Mouse (Mus musculus) small intestine, adult 2 months (tissue): ENCODE data around the gene Theg. TPM values are rescaled to one million over a fixed set of nuclear protein-coding genes. Genes with fewer than 3 reads are reported as not detected.

Source experiments
- H3K27ac ChIP-seq: fragments of 200-500 bp; 2 replicates; pipeline ENCODE4 v1.5.1; 2012; ENCODE audit warnings: low read depth, low read length, control low read depth, inconsistent platforms; ENCODE audit not compliant: insufficient read depth
- H3K27me3 ChIP-seq: fragments of 200-500 bp; 2 replicates; pipeline ENCODE4 v1.6.1; 2012; ENCODE audit warnings: mild to moderate bottlenecking, moderate library complexity, low read length, inconsistent platforms; ENCODE audit not compliant: control insufficient read depth, insufficient read depth
- H3K36me3 ChIP-seq: fragments of 200-500 bp; 2 replicates; pipeline ENCODE4 v1.6.1; 2012; ENCODE audit warnings: mild to moderate bottlenecking, low read length, control low read depth, inconsistent platforms; ENCODE audit not compliant: control insufficient read depth, insufficient read depth
- H3K4me1 ChIP-seq: fragments of 200-500 bp; 2 replicates; pipeline ENCODE4 v1.6.1; 2012; ENCODE audit warnings: low read length, inconsistent platforms, mixed read lengths; ENCODE audit not compliant: control insufficient read depth, insufficient read depth, insufficient read length
- H3K4me3 ChIP-seq: fragments of 200-500 bp; 2 replicates; pipeline ENCODE4 v1.5.1; 2012; ENCODE audit warnings: low read depth, mild to moderate bottlenecking, control low read depth, inconsistent platforms, low read length, moderate library complexity
- CTCF ChIP-seq: fragments of 200-500 bp; IDR thresholded peaks from 2 replicates; pipeline ENCODE4 v1.5.1; 2012; ENCODE audit warnings: low read depth, mild to moderate bottlenecking, control low read depth, inconsistent platforms, low read length, moderate library complexity, mixed read lengths; ENCODE audit not compliant: insufficient replicate concordance, insufficient read length; ENCODE audit errors: extremely low read depth
- POLR2A ChIP-seq: fragments of 200-500 bp; IDR thresholded peaks from 2 replicates; pipeline ENCODE4 v1.6.1; 2012; ENCODE audit warnings: low read depth, mild to moderate bottlenecking, control low read depth, inconsistent platforms, low read length, moderate library complexity
- WGBS: fragments of 180-500 bp; shearing (Covaris S2); methylation state at CpG from one replicate; pipeline ENCODE4 v1.1.7; 2018; 5-methylcytosine and 5-hydroxymethylcytosine counted together
- polyA plus RNA-seq: library from polyadenylated mRNA; depleted of rRNA; stranded (reverse); fragments of >200 nt; gene quantifications from 2 replicates; pipeline ENCODE4 v1.2.3, GENCODE M21; 2012

Gene Theg
- polyA plus RNA-seq, 1 experiment: not detected

DNA sequence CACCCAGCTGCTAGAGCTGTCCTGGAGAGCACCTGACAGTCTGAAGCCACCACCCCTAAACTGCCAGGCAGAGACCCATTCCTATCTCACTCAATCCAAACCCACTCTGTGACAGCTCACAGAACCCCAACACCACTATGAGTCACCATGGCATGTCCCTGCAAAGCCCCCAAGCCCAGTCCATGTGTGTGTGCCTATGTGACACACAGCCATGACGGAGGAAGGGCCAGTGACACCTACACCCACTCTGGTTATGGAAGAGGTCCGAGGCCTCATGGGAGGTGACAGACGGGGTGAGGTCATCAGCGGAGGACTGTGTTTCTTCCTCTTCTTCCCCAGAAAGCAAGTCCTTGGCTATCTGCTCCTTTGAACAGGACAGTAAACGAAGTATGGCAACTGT, 38.6 kb downstream of the Theg start:
- 91% methylated on average over 5 of the region's 5 CpGs for WGBS
- Histone ChIP-seq H3K4me3 (no peak overlapping the region), H3K27me3 (no peaks in the 10 kb centered on the region), H3K36me3 (peaks cover 47% of the 10 kb centered on the region), H3K4me1 (peaks cover 24% of the 10 kb centered on the region), H3K27ac (no peak overlapping the region)
- TF ChIP-seq CTCF (no peak), POLR2A (no peak)

DNA sequence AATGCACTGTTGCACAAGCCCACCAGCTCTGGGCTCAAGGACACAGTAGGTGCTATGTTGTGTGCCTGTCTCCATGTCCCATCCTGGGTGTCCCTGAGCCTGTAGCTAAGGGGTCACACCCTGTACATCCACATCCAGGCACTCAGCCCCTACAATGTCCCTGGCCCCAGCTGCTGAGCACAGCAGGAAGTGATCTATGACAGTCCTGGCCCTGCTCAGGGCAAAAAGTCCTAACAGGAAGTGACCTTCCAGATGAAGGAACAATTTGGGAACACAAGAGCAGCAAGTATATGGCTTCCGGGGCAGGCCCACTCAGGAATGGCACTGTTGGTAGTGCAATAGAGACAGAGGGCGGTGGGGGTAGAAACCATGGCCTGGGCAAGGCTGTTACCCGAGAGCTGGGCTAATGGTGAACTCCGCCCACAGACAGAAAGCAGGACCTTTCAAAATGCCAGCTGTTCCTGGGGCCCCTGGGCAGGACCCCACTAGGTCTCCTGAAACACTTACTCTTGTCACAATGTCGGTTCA, 39.9 kb downstream of the Theg start:
- no peak for TF ChIP-seq CTCF
- no peak for TF ChIP-seq POLR2A
- Histone ChIP-seq H3K27ac (no peak overlapping the region), H3K4me3 (no peak overlapping the region), H3K27me3 (no peaks in the 10 kb centered on the region), H3K36me3 (peaks cover 47% of the 10 kb centered on the region), H3K4me1 (peaks cover 18% of the 10 kb centered on the region)
- 79% methylated on average over 5 of the region's 5 CpGs for WGBS

DNA sequence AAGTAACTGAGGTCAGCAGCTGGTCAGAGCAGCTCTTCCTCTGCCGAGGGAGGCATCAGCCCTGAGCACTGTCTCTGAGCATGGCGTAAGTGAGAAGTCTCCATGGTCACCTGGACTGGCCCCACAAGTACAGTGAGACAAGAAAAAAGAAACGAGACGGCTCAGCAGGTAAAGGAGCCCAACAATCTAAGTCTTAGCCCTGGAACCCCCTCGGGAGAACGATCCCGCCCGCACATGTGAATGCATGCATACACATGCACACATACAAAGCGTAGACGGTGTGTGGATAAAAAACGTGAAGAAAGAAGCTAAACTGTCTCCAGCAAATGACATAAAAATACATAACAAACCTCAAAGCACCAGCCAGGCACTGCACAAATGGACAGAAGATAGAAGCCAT, 40.6 kb downstream of the Theg start:
- peaks cover 52% of the 10 kb centered on the region for H3K36me3 ChIP-seq
- WGBS: 91% methylated on average over 11 of the region's 11 CpGs
- no peak for TF ChIP-seq POLR2A
- TF ChIP-seq CTCF: no peak
- H3K4me1 ChIP-seq: peaks cover 18% of the 10 kb centered on the region
- H3K4me3 ChIP-seq: no peak overlapping the region
- H3K27ac ChIP-seq: no peak overlapping the region
- H3K27me3 ChIP-seq: no peaks in the 10 kb centered on the region

DNA sequence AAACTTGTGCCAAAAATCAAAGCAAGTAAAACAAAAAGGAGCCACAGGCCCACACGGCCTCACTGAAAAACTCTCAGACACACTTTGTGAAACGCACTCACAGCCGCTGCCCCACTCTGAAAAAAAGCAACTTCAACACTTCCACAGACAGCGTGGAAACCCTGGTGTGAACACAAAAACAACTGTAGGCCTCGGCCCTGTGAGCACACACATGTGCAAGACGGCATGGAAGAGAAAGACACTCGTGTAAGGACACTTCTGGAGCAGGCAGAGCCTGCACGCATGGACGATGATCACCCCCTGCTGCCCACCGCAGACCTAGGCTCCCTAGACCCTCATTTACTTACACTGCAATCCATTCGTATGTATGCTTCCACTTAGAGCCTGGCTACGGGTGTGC, 41.2 kb downstream of the Theg start:
- Histone ChIP-seq H3K4me1 (peaks cover 18% of the 10 kb centered on the region), H3K4me3 (no peak overlapping the region), H3K27me3 (no peaks in the 10 kb centered on the region), H3K27ac (no peak overlapping the region), H3K36me3 (peaks cover 57% of the 10 kb centered on the region)
- TF ChIP-seq CTCF: no peak
- no peak for TF ChIP-seq POLR2A
- WGBS: 92% methylated on average over 12 of the region's 12 CpGs

DNA sequence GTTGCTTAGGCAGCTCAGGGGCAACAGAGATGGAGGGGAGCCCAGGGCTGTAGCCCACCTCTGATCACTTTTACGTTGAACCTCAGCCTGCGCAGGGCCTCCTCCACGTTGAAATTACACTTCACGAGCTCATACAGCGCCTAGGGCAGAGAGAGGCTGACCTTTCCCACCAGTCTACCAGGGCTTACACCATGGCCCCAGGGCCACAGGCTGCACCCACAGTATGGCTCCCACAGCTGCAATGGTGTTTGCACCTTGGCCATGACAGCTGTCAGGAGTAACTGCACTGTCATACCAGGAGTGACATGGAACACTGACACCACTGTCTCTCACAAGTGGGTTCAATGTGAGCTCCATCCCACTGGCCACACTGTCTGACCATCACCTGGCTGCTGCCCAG, 42.5 kb downstream of the Theg start:
- WGBS: 86% methylated on average over 5 of the region's 5 CpGs
- TF ChIP-seq CTCF (no peak), POLR2A (no peak)
- H3K36me3 ChIP-seq: peaks cover 66% of the 10 kb centered on the region
- no peak overlapping the region for H3K4me3 ChIP-seq
- peaks cover 18% of the 10 kb centered on the region for H3K4me1 ChIP-seq
- H3K27me3 ChIP-seq: no peaks in the 10 kb centered on the region
- peak overlapping the region; percentile 53; the same call in 1 of the 2 replicates for H3K27ac ChIP-seq

DNA sequence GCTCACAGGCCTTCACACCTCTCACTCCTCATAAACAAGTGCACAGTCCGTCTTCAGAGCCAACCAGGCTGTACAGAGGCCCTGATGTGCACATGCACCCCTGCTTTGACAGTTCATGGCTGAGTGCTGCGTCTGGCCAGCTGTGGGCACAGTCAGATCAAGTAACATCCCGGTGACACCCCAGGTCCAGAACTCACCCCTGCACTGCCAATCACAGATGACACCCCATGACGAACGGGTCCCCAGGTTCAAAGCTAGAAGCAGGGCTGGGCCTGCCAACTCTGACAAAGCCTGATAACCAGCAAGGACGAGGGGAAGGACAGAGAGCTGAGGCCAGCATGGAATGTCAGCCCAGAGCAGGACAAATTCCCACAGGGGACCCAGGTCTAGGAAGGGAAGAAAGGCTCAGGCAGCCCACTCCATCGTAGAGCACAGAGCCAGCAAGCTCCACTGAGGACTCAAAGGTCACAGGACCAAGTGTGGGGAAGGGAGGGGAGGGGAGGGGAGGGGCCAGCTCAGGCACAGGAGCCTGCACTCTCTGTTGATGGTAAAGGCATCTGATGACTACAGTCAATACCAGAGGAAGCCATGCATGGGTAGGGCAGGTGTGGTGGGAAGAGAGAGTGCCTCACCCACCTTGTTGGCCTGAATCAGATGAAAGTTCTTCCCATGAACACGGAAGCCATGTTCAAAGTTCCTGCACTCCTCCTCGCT, 43.1 kb downstream of the Theg start:
- peaks cover 63% of the 10 kb centered on the region for H3K36me3 ChIP-seq
- TF ChIP-seq POLR2A (no peak), CTCF (no peak)
- H3K4me3 ChIP-seq: peak overlapping the region; percentile 41
- 50% methylated on average over 9 of the region's 9 CpGs for WGBS
- no peaks in the 10 kb centered on the region for H3K27me3 ChIP-seq
- H3K27ac ChIP-seq: peak overlapping the region; percentile 85
- peaks cover 18% of the 10 kb centered on the region for H3K4me1 ChIP-seq

DNA sequence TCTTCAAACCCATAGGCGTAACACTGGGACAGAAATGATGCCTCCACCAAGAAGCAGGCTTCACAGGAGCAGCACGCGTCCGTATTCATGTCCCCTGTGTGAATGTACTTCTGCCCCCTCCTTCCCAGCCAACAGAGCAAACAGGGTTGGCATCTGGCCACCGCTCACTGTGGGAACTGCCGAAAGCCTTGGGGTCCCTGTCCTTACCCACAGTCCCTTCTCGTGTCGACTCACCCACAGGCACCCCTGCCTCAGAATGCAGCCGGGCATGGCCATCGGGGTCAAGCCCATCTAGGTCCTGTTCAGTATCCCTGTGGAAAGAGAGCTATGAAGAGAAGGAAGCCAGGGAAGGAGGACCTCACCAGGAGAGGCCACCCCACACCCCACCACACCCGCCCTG, 45.0 kb downstream of the Theg start:
- Histone ChIP-seq H3K27ac (no peak overlapping the region), H3K4me1 (peaks cover 18% of the 10 kb centered on the region), H3K4me3 (no peak overlapping the region), H3K36me3 (peaks cover 46% of the 10 kb centered on the region), H3K27me3 (no peaks in the 10 kb centered on the region)
- 94% methylated on average over 11 of the region's 11 CpGs for WGBS
- TF ChIP-seq POLR2A (no peak), CTCF (no peak)
